Mouse (Mus musculus) liver, embryonic 13.5 days (tissue): ENCODE measurements around the gene Tagln2. TPM values are rescaled to one million over a fixed set of nuclear protein-coding genes. Genes with fewer than 3 reads are reported as not detected.

ENCODE experiments used
- ATAC-seq: fragments of 200-750 bp; cut with Nextera tagmentation; 2 replicates; pipeline ENCODE4 v1.8.0; 2017; ENCODE audit warnings: low read depth, mild to moderate bottlenecking, moderate number of reproducible peaks, moderate library complexity
- DNase-seq: peaks from one replicate; pipeline ENCODE4 v3.0.0; 2022
- H3K27ac ChIP-seq: fragments of 300-500 bp; sonication (generic); 2 replicates; pipeline ENCODE4 v1.5.1; 2015; ENCODE audit warnings: moderate library complexity, mild to moderate bottlenecking, inconsistent platforms
- H3K27me3 ChIP-seq: fragments of 300-500 bp; sonication (generic); 2 replicates; pipeline ENCODE4 v1.6.1; 2015; ENCODE audit warnings: mild to moderate bottlenecking, inconsistent platforms
- H3K36me3 ChIP-seq: fragments of 300-500 bp; sonication (generic); 2 replicates; pipeline ENCODE4 v1.6.1; 2015; ENCODE audit warnings: mild to moderate bottlenecking, inconsistent platforms
- H3K4me1 ChIP-seq: fragments of 300-500 bp; sonication (generic); replicated peaks from 2 replicates; pipeline ENCODE4 v1.6.1; 2015; ENCODE audit warnings: inconsistent platforms
- H3K4me2 ChIP-seq: fragments of 300-500 bp; sonication (generic); 2 replicates; pipeline ENCODE4 v1.6.1; 2015; ENCODE audit warnings: inconsistent platforms, mild to moderate bottlenecking, moderate library complexity
- H3K4me3 ChIP-seq: fragments of 300-500 bp; sonication (generic); replicated peaks from 2 replicates; pipeline ENCODE4 v1.5.1; 2015; ENCODE audit warnings: mild to moderate bottlenecking, inconsistent platforms
- H3K9ac ChIP-seq: fragments of 300-500 bp; sonication (generic); 2 replicates; pipeline ENCODE4 v1.6.1; 2015; ENCODE audit warnings: mild to moderate bottlenecking, inconsistent platforms
- H3K9me3 ChIP-seq: fragments of 300-500 bp; sonication (generic); replicated peaks from 2 replicates; pipeline ENCODE4 v1.6.1; 2016; ENCODE audit warnings: inconsistent platforms
- WGBS: fragments of 180-500 bp; shearing (Covaris S2); methylation state at CpG from one replicate; pipeline ENCODE4 v1.1.7; 2015; ENCODE audit not compliant: insufficient replicate concordance; 5-methylcytosine and 5-hydroxymethylcytosine counted together
- polyA plus RNA-seq: library from polyadenylated mRNA; unstranded; fragments of >200 nt; fragmentation: Nextera tagmentation; extraction: Ambion mirVana; gene quantifications from 2 replicates; pipeline ENCODE4 v1.2.1, GENCODE M21; 2015

Tagln2 gene
- polyA plus RNA-seq, 1 experiment from 2014 or later: 127 TPM

DNA sequence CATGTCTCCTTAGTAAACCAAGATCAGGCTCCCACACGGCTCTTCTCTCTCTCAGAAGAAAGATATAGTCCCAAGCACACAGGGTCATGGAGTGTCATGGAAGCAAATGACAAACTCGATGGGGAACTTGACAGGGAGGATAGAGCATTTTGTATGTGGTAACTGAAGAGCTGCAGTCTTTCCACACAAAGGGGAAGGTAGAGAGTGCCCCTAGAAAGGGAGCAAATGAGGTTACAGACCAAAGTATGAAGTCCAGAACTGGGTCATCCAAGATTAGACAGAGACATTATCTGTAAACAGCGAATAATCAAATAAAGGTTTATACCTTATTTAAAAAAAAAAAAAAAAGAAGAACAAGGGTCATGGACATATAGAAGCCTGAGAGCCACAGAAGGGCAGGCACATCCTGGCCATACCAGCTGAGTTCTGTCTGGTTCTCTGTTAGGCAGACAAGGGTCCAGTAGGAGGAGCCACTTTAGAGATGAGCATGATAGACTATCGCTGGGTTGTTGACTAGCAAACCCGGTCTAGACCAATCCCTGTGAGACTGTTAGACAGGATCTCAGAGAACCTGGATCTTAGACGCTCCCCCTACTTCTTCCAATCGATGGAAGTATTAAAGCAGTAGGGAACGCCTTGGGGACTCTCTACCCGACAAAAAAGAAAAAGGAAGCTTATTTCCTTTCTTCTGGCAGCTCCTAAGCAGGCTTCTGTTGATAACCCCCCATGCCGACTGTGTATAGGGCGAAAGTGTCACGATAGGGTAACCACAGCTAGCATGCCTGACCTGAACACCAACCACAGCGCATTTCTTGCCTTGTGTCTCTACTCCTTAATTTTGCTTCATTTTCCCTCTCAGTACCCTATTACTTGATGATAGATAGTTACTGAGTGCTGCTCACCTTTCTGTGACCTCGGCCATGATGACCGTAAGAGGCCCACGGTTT lies 36.2 kb upstream of the Tagln2 start:
- Histone ChIP-seq H3K36me3 (no peaks in the 10 kb centered on the region), H3K4me3 (no peak overlapping the region), H3K9me3 (no peaks in the 10 kb centered on the region), H3K27ac (no peak overlapping the region), H3K4me1 (no peaks in the 10 kb centered on the region; the same call in 1 of the 2 replicates), H3K27me3 (no peaks in the 10 kb centered on the region), H3K4me2 (no peak overlapping the region), H3K9ac (no peak overlapping the region)
- WGBS: 24% methylated on average over 16 of the region's 16 CpGs
- no peak for DNase-seq
- ATAC-seq: no peak

DNA sequence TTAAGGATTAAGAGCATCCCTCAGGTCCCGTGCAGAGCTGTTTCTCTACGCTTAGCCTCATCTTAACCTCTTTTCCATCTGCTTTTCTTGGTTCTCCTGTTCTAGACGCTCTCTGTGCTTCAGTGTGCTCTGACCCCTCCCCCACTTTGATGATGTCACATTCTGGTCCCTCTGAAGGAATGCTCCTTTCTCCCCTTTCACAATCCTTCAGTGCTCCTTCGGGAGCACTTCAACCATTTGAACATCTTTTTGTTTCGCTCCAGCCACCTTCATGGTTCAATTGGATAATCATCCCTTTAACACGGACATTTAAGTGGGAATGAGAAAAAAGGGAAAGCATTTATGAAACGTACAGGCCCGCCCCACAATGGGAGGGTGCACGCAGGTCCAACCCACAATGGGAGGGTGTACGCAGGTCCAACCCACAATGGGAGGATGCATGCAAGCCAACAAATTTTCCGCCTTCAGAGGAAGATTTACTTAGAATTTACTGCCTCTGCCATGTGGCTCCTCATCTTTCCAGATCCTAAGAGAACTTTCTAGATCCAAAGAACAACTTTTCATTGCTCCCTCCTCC lies 31.5 kb upstream of the Tagln2 start:
- Histone ChIP-seq H3K4me2 (no peak overlapping the region), H3K36me3 (no peaks in the 10 kb centered on the region), H3K27me3 (no peaks in the 10 kb centered on the region), H3K4me3 (no peak overlapping the region), H3K9me3 (no peaks in the 10 kb centered on the region), H3K27ac (no peak overlapping the region), H3K4me1 (peaks cover 4% of the 10 kb centered on the region; the same call in 1 of the 2 replicates), H3K9ac (no peak overlapping the region)
- DNase-seq: no peak
- no peak for ATAC-seq
- WGBS: 67% methylated on average over 11 of the region's 11 CpGs

DNA sequence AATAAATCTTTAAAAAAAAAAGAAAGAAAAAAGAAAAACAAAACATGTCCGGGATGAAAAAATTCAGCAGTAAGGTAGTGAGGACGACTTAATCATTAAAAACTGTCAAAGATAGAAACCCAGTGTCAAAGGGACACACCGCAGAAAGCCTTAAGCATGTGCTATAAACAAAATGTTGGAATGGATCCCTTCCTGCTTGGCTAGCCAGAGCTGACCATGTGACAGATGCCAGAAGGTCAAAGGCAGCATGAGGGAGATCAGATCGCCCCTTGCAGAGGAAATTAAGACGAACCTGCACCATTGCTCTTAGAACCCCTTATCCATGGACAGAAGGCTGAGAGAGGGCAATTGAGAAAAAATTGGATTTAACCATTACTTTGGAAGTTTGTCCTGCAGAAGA lies 30.5 kb upstream of the Tagln2 start:
- no peak for DNase-seq
- H3K4me1 ChIP-seq: 0 out of 2 replicates have a peak, but pooled peaks cover 4% of the 10 kb centered on the region
- 49% methylated on average over 5 of the region's 5 CpGs for WGBS

DNA sequence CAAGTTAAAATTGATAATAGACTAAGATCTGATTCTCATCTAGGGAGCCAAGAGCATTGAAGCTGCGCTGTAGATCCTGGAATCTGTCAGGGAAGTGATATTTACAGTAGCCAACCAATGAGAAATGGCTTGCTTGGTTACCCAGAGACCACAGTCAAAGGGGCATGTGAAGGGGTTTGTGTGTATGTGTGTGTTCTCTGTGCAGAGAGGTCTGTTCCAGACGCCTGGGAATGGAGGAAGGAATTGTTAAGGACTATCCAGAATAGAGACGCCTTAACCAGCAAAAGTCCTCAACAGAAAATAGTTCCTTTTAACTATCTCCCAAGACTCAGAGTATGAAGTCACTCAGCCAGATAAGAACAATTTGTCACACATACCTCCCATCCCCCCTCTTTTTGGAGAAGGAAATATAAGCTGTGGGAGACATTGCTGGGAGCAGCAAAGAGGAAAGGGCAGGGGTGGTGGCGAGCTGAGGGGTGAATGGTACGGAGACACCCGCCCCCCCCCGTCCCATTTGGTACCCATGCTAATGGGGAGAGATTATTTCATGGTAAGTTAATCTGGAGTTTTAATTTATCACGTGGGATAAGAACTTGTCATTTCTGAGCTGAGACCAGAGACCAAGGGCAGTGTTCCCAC lies 29.9 kb upstream of the Tagln2 start:
- no peaks in the 10 kb centered on the region for H3K27me3 ChIP-seq
- ATAC-seq: no peak
- no peak overlapping the region for H3K4me2 ChIP-seq
- no peak overlapping the region for H3K27ac ChIP-seq
- H3K4me1 ChIP-seq: peaks cover 8% of the 10 kb centered on the region; the same call in 1 of the 2 replicates
- H3K4me3 ChIP-seq: no peak overlapping the region
- no peaks in the 10 kb centered on the region for H3K9me3 ChIP-seq
- DNase-seq: no peak
- H3K9ac ChIP-seq: no peak overlapping the region
- WGBS: 25% methylated on average over 8 of the region's 8 CpGs
- H3K36me3 ChIP-seq: no peaks in the 10 kb centered on the region

More for the DNA sequence above, 30.5 kb upstream of the Tagln2 start:
- Histone ChIP-seq H3K9ac (no peak overlapping the region), H3K4me3 (no peak overlapping the region), H3K27ac (no peak overlapping the region), H3K4me2 (no peak overlapping the region), H3K27me3 (no peaks in the 10 kb centered on the region), H3K9me3 (no peaks in the 10 kb centered on the region), H3K36me3 (no peaks in the 10 kb centered on the region)
- no peak for ATAC-seq

DNA sequence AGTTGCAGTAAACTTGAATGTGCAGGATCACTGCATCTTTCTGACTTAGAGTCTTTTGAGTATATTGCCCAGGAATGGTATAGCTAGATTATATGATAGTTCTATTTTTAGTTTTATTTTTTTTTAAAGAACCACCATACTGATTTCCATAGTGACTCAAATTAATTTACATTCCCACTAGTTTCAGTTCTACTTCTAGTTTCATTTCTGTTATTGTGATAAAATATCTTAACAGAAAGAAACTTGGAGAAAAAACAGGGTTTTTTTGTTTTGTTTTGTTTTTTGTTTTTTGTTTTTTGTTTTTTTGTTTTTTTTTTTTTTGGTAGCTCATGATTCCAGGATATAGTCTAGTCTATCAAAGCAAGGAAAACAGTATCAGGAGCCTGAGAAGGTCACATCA lies 26.9 kb upstream of the Tagln2 start:
- no peak for ATAC-seq
- H3K36me3 ChIP-seq: no peaks in the 10 kb centered on the region
- no peak overlapping the region for H3K4me3 ChIP-seq
- no peak overlapping the region for H3K4me2 ChIP-seq
- no peak for DNase-seq
- H3K9me3 ChIP-seq: no peaks in the 10 kb centered on the region
- no peak overlapping the region for H3K27ac ChIP-seq
- 0 out of 2 replicates have a peak, but pooled peaks cover 3% of the 10 kb centered on the region for H3K27me3 ChIP-seq
- peaks cover 13% of the 10 kb centered on the region for H3K4me1 ChIP-seq
- no peak overlapping the region for H3K9ac ChIP-seq

DNA sequence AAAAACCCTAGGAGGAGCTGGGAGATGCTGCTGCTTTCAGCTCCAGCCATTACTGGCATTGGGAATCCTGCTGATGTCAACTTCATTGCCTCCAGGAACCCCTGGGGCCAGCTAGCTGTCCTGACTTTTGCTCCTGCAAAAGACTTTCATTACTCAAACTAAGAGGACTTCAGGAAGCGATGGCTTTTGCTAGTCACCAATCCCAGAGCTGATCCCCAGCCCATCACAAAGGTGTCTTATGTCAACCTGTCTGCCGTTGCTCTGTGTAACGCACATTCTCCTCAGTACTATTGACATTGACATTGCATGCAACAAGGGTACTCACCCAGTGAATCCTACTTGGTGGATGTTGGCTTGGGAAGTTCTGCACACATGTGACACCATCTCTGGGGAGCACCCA lies 25.7 kb upstream of the Tagln2 start:
- Histone ChIP-seq H3K4me2 (no peak overlapping the region), H3K27ac (no peak overlapping the region), H3K4me1 (peaks cover 13% of the 10 kb centered on the region), H3K9me3 (no peaks in the 10 kb centered on the region), H3K4me3 (no peak overlapping the region), H3K9ac (no peak overlapping the region), H3K27me3 (peaks cover 13% of the 10 kb centered on the region; the same call in 1 of the 2 replicates), H3K36me3 (no peaks in the 10 kb centered on the region)
- DNase-seq (no peak), ATAC-seq (no peak)
- 66% methylated on average over 3 of the region's 3 CpGs for WGBS

DNA sequence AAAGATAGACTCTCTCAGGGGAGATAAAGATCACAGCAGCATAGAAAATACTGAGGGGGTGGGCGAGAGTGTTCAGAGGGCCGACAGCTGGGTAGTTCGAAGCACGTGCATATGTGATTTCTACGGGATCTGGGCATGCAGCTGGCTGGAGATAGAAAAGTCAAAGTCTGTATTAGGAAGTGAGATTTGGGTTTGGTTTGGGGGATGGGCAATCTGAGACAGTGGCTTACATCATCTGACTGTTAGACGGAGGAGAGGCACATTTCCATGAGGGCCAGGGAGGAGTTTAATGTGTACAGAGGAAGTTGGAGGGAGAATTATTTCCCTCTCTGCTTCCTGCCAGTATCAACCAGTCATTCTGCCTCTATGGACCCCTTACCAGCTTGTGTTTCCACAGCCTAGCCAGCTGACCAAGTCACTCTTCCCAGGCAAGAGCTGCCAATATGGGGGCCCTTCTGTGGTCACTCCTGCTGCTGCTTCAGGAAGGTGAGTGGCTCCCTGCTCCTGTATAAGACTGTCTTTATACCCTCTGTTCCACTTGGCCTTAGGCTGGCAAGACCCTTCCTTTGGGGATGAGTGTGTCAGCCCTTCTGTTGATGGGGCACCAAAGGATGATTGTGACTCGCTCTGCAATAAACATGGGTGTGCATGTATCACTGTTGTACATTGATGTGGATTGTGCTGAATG lies 24.6 kb upstream of the Tagln2 start, which contains the start of gene Slamf9:
Gene Slamf9, plus strand, starts transcription at position 305 of the 688 bp plus-strand sequence.
- Histone ChIP-seq H3K36me3 (no peaks in the 10 kb centered on the region), H3K4me3 (no peak within 1 kb of the TSS), H3K4me2 (no peak within 1 kb of the TSS), H3K9ac (no peak within 1 kb of the TSS), H3K27me3 (peaks cover 19% of the 10 kb centered on the region; the same call in 1 of the 2 replicates), H3K4me1 (peaks cover 10% of the 10 kb centered on the region), H3K27ac (no peak within 1 kb of the TSS), H3K9me3 (no peaks in the 10 kb centered on the region)
- DNase-seq (no peak), ATAC-seq (peak; percentile 43; the same call in 1 of the 2 replicates)
- WGBS: 24% methylated on average over 7 of the region's 7 CpGs

DNA sequence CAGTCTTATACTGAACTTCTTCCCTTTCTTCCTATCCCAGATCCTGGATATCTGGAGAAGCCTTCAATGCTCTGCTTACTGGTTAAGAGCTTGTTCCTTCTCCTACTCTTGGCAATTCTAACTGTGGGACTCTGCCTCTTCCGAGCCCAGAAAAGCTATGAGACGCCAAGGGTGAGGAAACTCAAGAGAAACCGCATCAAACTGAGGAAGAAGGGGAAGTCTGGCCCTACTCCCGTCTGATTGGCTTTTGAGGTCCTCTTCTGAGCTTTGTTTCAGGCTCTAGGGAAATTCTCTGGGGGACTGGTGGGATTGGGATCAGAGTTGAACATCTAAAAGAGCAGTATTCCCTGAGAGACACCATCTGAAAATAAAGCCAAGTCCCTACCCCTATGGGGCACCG lies 21.8 kb upstream of the Tagln2 start:
- WGBS: 29% methylated on average over 5 of the region's 5 CpGs
- peaks cover 47% of the 10 kb centered on the region for H3K27me3 ChIP-seq
- no peaks in the 10 kb centered on the region for H3K36me3 ChIP-seq
- DNase-seq (no peak), ATAC-seq (no peak)
- H3K9me3 ChIP-seq: no peaks in the 10 kb centered on the region
- H3K4me3 ChIP-seq: no peak overlapping the region
- H3K27ac ChIP-seq: no peak overlapping the region
- no peak overlapping the region for H3K4me2 ChIP-seq
- peaks cover 26% of the 10 kb centered on the region for H3K4me1 ChIP-seq
- H3K9ac ChIP-seq: no peak overlapping the region

DNA sequence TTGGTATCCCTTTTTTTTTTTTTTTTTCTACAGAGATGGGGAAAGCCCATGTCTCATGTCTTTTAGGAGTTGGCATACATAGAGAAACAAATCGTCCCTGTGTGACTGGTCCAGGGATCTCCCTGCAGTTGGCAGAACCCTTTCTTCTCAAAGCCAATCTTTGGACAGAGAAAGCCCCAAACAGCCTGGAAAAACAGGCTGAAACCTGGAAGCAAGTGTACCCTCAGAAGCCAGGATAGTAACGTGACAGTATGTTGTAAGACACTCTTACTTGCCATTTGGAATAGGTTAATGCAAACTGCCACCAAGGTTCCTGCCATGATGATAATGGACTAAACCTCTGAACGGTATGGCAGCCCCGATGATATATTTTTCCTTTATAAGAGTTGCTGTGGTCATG lies 19.5 kb upstream of the Tagln2 start:
- Histone ChIP-seq H3K27me3 (peaks cover 60% of the 10 kb centered on the region), H3K9ac (no peak overlapping the region), H3K4me3 (no peak overlapping the region), H3K4me2 (no peak overlapping the region), H3K27ac (no peak overlapping the region), H3K9me3 (no peaks in the 10 kb centered on the region), H3K4me1 (peaks cover 18% of the 10 kb centered on the region), H3K36me3 (no peaks in the 10 kb centered on the region)
- ATAC-seq (no peak), DNase-seq (no peak)
- WGBS: 68% methylated on average over 4 of the region's 4 CpGs

DNA sequence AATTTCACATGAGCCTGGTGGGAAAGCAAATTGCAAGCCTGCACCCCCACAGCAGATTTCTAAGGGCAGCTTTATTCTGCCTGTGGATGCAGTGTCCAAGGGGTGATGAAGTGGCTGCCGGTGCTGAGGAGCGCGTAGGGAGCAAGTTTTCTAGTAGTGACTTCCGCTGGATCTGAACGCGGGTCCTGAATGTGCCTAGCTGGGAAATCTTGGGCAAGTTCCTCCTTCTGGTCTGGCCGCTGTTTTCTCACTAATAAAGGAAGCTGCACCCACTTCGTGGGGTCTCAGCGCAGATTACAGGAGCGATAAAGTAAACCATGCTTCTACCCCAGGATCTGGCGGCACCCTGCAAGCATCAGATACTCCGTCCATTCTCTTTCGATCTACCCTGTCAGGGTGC lies 18.7 kb upstream of the Tagln2 start:
- Histone ChIP-seq H3K27me3 (peaks cover 62% of the 10 kb centered on the region), H3K36me3 (no peaks in the 10 kb centered on the region), H3K9ac (no peak overlapping the region), H3K4me3 (no peak overlapping the region), H3K4me2 (peak overlapping the region; percentile 64), H3K9me3 (no peaks in the 10 kb centered on the region), H3K4me1 (peaks cover 16% of the 10 kb centered on the region), H3K27ac (no peak overlapping the region)
- DNase-seq (no peak), ATAC-seq (no peak)
- WGBS: 10% methylated on average over 13 of the region's 13 CpGs
